ENCODE assay signal across 12 mouse cellular contexts in genomic region chr16:93818691-93819324, GRCm38 (mm10). TPM values are rescaled to one million over a fixed set of nuclear protein-coding genes. Genes with fewer than 3 reads are reported as not detected.
A peak's percentile ranks its signal among the peaks of the same experiment; 100 is the strongest.
DNase-seq lines count a peak whose midpoint lies in the region; ATAC-seq and TF ChIP-seq lines count a peak whose summit lies in the region.
"Had no signal": no experiment of that assay in that cellular context is flagged by ENCODE, and none has a peak within 500 bp of the region (broad histone marks: within the 10 kb centered on the region; RNA-seq: fewer than 3 reads in every experiment).

No protein-coding gene starts in this region.

- no peak; the same call in 1 of the 2 replicates for ATAC-seq in kidney, postnatal 0 days (replicated peaks; ENCODE audit: low FRiP score, low read depth)
- ATAC-seq in megakaryocyte progenitor cell, adult 5-6 weeks (replicated peaks; ENCODE audit: poor library complexity), result peak; percentile 56
- no peak for ATAC-seq in heart, embryonic 12.5 days (ENCODE audit: insufficient number of reproducible peaks, low FRiP score)
- ATAC-seq: activated CD4-positive, CD25-positive, alpha-beta regulatory T cell, adult 4 months; midbrain, embryonic 13.5 days had no signal

- peak overlapping the region; percentile 16; the same call in 1 of the 2 replicates for H3K4me2 ChIP-seq in kidney, postnatal 0 days (ENCODE audit: low read length)
- H3K4me2 ChIP-seq in heart, embryonic 12.5 days, result no peak overlapping the region
- H3K4me2 ChIP-seq: midbrain, embryonic 13.5 days had no signal

- DNase-seq in embryo, embryonic 10 days (ENCODE audit: low spot score), result peak; percentile 44
- DNase-seq in embryo, embryonic 9.5 days (ENCODE audit: extremely low spot score), result no peak
- peak; percentile 73 for DNase-seq in kidney, postnatal 0 days (ENCODE audit: low spot score)
- DNase-seq in forebrain, embryonic 10.5 days (ENCODE audit: extremely low spot score, low spot score), result no peak
- no peak for DNase-seq in gastrocnemius, postnatal 10 days
- DNase-seq: cerebellum, postnatal 36 days; heart, adult 11 months had no signal

- no peaks in the 10 kb centered on the region for H3K36me3 ChIP-seq in kidney, postnatal 0 days (ENCODE audit: insufficient read depth, low read length)
- H3K36me3 ChIP-seq in heart, embryonic 12.5 days, result no peaks in the 10 kb centered on the region
- H3K36me3 ChIP-seq in forebrain, embryonic 10.5 days (replicated peaks), result no peaks in the 10 kb centered on the region

- no peak for TF ChIP-seq POLR2A in bone marrow macrophage, adult 2 months (IDR thresholded peaks at IDR 0.05; ENCODE audit: borderline replicate concordance, low read depth, low read length)

- H3K4me3 ChIP-seq in bone marrow macrophage, adult 2 months (ENCODE audit: insufficient read depth, low read length), result peak overlapping the region; percentile 38
- no peak overlapping the region for H3K4me3 ChIP-seq in kidney, postnatal 0 days (replicated peaks; ENCODE audit: low read depth, low read length)
- H3K4me3 ChIP-seq in heart, embryonic 12.5 days, result no peak overlapping the region
- no peak overlapping the region for H3K4me3 ChIP-seq in forebrain, embryonic 10.5 days
- H3K4me3 ChIP-seq: midbrain, embryonic 13.5 days had no signal

- TF ChIP-seq CTCF in bone marrow macrophage, adult 2 months (IDR thresholded peaks at IDR 0.05; ENCODE audit: low read depth, low read length), result no peak
- no peak for TF ChIP-seq CTCF in kidney, postnatal 0 days (IDR thresholded peaks at IDR 0.05; ENCODE audit: low read depth)

- 2% methylated on average over 12 of the region's 12 CpGs for WGBS in kidney, postnatal 0 days
- 59% methylated on average over 12 of the region's 12 CpGs for WGBS in heart, embryonic 12.5 days
- WGBS in forebrain, embryonic 10.5 days, result 68% methylated on average over 12 of the region's 12 CpGs

- no peaks in the 10 kb centered on the region for H3K9me3 ChIP-seq in kidney, postnatal 0 days (replicated peaks; ENCODE audit: low read length)
- peaks cover 18% of the 10 kb centered on the region for H3K9me3 ChIP-seq in heart, embryonic 12.5 days (replicated peaks)
- peaks cover 12% of the 10 kb centered on the region; the same call in 1 of the 2 replicates for H3K9me3 ChIP-seq in forebrain, embryonic 10.5 days

- H3K27ac ChIP-seq in bone marrow macrophage, adult 2 months (ENCODE audit: insufficient read depth, low read depth, low read length), result peak overlapping the region; percentile 96
- no peak overlapping the region for H3K27ac ChIP-seq in kidney, postnatal 0 days
- no peak overlapping the region for H3K27ac ChIP-seq in heart, embryonic 12.5 days (ENCODE audit: poor library complexity, severe bottlenecking)
- no peak overlapping the region for H3K27ac ChIP-seq in forebrain, embryonic 10.5 days
- H3K27ac ChIP-seq: midbrain, embryonic 13.5 days had no signal

- H3K27me3 ChIP-seq in kidney, postnatal 0 days (ENCODE audit: insufficient read depth, low read length), result no peaks in the 10 kb centered on the region
- no peaks in the 10 kb centered on the region; the same call in 1 of the 2 replicates for H3K27me3 ChIP-seq in heart, embryonic 12.5 days (replicated peaks)
- no peaks in the 10 kb centered on the region for H3K27me3 ChIP-seq in forebrain, embryonic 10.5 days (ENCODE audit: poor library complexity, severe bottlenecking)
- H3K27me3 ChIP-seq: midbrain, embryonic 13.5 days had no signal

- H3K4me1 ChIP-seq in bone marrow macrophage, adult 2 months (ENCODE audit: control insufficient read depth, insufficient read depth, low read length), result peaks cover 45% of the 10 kb centered on the region
- H3K4me1 ChIP-seq in kidney, postnatal 0 days (replicated peaks; ENCODE audit: insufficient read depth, low read length), result peaks cover 6% of the 10 kb centered on the region; the same call in 1 of the 2 replicates
- peaks cover 12% of the 10 kb centered on the region; the same call in 1 of the 2 replicates for H3K4me1 ChIP-seq in heart, embryonic 12.5 days (replicated peaks)
- peaks cover 14% of the 10 kb centered on the region; the same call in 1 of the 2 replicates for H3K4me1 ChIP-seq in forebrain, embryonic 10.5 days
- H3K4me1 ChIP-seq: midbrain, embryonic 13.5 days had no signal

- no peak overlapping the region for H3K9ac ChIP-seq in kidney, postnatal 0 days (ENCODE audit: low read depth, low read length)
- H3K9ac ChIP-seq in heart, embryonic 12.5 days, result no peak overlapping the region
- H3K9ac ChIP-seq: midbrain, embryonic 13.5 days had no signal

RNA-seq across cellular contexts. Expression of gene Morc3, which starts 13.1 kb away (rescaled TPM):
- 87.4 and 88.3 TPM in 2 replicates for polyA plus RNA-seq in bone marrow macrophage, adult 2 months (2012; ENCODE audit: insufficient read depth, insufficient read length, missing spikeins)
- polyA plus RNA-seq in kidney, postnatal 0 days (2015; fragmentation: Nextera tagmentation; extraction: Ambion mirVana), result 26.8 and 27.0 TPM in 2 replicates
- total RNA-seq in megakaryocyte progenitor cell, adult 5-6 weeks (2015), result 115 and 119 TPM in 2 replicates
- 132 and 185 TPM in 2 replicates for total RNA-seq in megakaryocyte progenitor cell, adult 5-6 weeks (2017)
- 32.1 and 35.0 TPM in 2 replicates for polyA plus RNA-seq in heart, embryonic 12.5 days (2016; fragmentation: Nextera tagmentation; extraction: Ambion mirVana)
- polyA plus RNA-seq in forebrain, embryonic 10.5 days (2016; fragmentation: Nextera tagmentation; extraction: Ambion mirVana), result 28.4 and 32.4 TPM in 2 replicates
- total RNA-seq in gastrocnemius, postnatal 10 days (2021), result 10 to 100 TPM; 24.5 to 32.8 TPM

Comparison
In these comparisons a context has a peak if more than half of its experiments do, and no peak if none do; other contexts are left out.
1. DNase-seq: peak in embryo, embryonic 10 days (single experiment) and kidney, postnatal 0 days (single experiment); none in embryo, embryonic 9.5 days (single experiment), forebrain, embryonic 10.5 days (single experiment) and gastrocnemius, postnatal 10 days (single experiment).